Mouse (Mus musculus) adrenal gland, postnatal 25 days (tissue): ENCODE data around the gene Tgfb2. TPM values are rescaled to one million over a fixed set of nuclear protein-coding genes. Genes with fewer than 3 reads are reported as not detected.

Experiments
- DNase-seq: peaks from one replicate; pipeline ENCODE4 v3.0.0; 2021; ENCODE audit warnings: mixed read lengths
- total RNA-seq: library from RNA; stranded (reverse); gene quantifications from 2 replicates; pipeline ENCODE4 v1.2.3, GENCODE M21; 2021

Tgfb2 gene
- total RNA-seq, 1 experiment from 2014 or later, result 2.3 TPM

- no peak for DNase-seq
Measured at GRCm38 (mm10) chr1:186702391-186703255, 3.2 kb downstream of the Tgfb2 start.

DNA sequence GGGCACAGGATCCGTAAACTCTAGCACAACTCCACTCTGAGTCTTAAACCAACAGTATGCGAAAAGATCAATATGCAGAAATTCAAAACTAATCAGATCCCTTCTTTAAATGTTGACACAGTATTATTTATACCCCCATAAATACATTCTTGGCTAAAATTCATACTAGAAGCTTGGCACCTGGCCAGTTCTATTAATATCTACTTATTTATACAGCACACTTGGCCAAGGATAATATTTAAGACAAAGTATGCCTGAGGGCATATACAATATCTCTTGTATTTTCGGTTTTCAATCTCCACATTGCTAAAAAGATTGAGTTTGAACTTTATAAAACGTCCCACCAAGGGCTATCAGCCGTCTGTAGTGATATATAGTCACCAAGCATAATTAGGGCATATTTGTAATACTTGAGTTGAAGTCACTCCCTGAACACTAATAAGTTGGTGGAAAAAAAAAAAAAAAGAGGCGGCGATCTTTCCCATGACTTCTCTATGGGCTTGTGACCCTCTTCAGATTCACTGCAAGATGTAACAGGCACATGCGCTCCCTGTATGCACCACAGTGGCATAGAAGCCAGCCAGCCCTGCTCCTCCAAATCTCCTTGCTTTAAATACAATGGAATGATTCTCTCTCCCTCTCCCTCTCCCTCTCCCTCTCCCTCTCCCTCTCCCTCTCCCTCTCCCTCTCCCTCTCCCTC lies 4.4 kb downstream of the Tgfb2 start:
- DNase-seq, result no peak

GRCm38 (mm10) chr1:186700496-186700895 lies 5.3 kb downstream of the Tgfb2 start:
- DNase-seq, result no peak

DNA sequence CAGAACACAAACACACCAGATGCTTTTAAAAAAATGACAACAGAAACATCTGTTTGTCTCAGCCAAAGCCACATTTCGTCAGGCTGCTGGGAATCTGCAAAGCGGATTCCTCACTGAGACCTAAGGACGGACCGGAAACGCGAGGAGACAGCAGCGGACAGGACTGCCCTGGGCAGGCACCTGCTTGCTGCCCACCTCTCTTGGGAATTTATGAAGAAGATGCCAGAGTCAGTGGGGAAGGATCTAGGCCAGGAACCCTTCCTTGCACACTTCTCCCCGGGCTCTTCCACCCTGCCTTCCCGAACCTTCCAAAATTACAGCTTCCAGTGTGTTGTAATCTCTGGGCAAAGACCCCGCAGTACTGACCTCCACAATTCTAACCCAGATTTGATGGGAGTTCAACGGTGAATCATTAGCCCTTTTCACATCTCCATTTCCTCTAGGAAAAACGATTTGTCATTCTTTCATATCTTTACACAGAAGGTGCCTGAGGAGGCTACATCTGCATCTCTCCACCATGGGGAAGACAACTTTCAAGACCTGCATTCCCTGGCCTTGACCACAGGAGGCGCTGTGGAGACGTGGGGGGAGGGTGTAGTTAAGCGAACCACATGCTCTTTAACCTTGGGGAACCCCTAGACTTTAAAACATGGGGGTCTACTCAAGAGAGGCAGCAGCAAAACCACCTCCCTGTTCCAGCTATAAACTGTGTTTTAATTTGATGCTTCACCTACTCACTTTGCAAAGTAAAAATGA lies 7.0 kb downstream of the Tgfb2 start:
- DNase-seq, result no peak

DNA sequence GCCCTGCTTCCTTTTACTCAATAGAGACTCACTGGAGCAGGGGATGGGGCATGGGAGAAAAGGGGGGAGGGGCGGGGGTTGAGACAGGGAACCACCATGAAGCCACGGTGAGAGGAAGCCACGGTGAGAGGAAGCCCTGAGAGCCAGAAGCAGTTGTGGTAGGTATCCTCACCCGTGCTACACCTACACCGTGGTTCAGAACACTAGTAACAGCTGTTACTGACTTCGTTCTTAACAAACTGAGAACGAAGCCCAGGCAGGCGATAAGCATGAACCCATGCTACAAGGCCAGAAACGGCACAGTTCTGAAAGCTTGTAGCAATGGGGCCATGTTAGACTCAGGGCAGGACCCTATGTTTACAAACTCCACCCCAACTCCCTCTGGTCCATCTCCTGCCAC lies 9.6 kb downstream of the Tgfb2 start:
- DNase-seq, result no peak

- no peak for DNase-seq
Measured at GRCm38 (mm10) chr1:186695361-186695760, 10.4 kb downstream of the Tgfb2 start.

- DNase-seq, result no peak
Measured at GRCm38 (mm10) chr1:186692370-186692769, 13.4 kb downstream of the Tgfb2 start.

- no peak for DNase-seq
Measured at GRCm38 (mm10) chr1:186691708-186692107, 14.1 kb downstream of the Tgfb2 start.

GRCm38 (mm10) chr1:186684041-186684440 lies 21.7 kb downstream of the Tgfb2 start:
- DNase-seq, result no peak

- no peak for DNase-seq
Measured at GRCm38 (mm10) chr1:186682606-186683005, 23.2 kb downstream of the Tgfb2 start.

DNA sequence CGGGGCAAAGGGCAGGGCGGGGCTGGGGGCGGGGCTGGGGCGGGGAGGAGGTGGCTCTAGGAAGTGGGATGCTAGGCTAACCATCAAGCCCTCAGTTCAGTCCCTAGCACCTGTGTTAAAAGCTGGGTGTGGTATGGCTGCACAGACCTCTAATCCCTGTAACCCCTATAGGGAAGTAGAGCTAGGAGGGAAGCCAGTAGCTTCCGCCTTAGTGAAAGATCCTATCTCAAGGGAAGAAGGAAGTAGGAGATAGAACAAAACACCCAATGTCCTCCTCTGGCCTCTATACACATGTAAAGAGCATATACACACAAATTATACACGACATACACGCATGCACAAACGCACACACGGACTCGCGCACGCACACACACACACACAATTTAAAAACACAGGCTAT lies 28.2 kb downstream of the Tgfb2 start:
- DNase-seq, result no peak

DNA sequence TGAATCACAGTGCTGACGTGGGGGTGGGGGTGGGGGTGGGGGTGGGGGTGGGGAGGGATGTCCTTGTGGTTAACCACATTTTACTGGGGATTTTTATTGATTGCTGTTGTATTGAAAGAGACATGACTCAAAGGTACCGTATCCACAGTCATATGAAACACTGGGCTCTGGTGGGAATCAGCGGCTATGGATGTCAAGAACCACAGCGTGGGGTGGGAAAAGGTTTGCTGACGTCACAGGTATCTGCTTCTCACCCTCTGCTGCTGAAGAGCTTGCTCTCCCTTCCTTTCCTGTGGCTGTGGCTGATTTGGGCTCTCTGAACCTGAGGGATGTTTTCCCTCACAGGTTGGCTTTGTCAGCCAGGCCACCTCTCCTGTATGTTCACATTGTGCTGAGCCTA lies 29.6 kb downstream of the Tgfb2 start:
- DNase-seq, result no peak

DNA sequence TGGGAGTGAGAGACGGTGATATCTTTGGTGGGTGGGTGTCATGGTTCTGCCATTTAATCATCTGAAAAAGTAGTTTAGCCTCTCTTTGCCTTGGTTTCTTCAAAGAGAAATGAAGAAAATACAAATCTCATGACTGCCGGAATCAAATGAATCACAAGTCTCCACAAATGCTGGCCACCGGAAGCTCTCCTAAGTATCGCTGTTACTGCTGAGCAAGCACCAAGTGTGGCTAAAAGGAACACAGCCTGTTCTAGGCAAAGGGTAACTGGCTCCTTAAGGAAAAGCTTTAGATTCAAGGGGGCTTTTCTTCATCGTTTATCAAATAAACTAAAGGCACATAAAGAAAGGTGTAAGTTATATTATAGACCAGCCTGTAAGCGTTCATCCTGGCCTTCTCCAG lies 30.5 kb downstream of the Tgfb2 start:
- DNase-seq, result no peak

- no peak for DNase-seq
Measured at GRCm38 (mm10) chr1:186674621-186675020, 31.2 kb downstream of the Tgfb2 start.

- no peak for DNase-seq
Measured at GRCm38 (mm10) chr1:186673166-186673565, 32.6 kb downstream of the Tgfb2 start.

GRCm38 (mm10) chr1:186663412-186663811 lies 42.4 kb downstream of the Tgfb2 start:
- DNase-seq, result no peak

- no peak for DNase-seq
Measured at GRCm38 (mm10) chr1:186662996-186663395, 42.8 kb downstream of the Tgfb2 start.

GRCm38 (mm10) chr1:186661206-186661921 lies 44.4 kb downstream of the Tgfb2 start:
- no peak for DNase-seq

DNA sequence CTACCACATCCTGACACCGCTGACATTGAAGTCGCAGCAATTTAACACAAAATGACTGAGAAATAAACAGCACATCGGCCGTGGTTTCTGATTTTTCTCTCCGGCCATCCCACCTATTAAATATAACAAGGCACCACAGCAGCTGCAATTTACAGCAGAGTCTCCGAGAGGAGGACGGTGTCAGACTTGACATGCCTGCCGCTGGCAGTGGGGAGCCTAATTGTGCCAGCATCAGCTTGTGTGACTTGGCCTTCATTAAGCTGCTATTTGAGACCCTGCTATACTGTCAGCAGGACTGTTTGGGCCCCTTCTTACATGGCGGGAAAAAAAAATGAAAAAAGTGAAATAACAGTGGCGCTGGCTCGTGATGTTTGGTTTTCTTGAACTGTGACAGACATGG lies 47.0 kb downstream of the Tgfb2 start:
- no peak for DNase-seq

DNA sequence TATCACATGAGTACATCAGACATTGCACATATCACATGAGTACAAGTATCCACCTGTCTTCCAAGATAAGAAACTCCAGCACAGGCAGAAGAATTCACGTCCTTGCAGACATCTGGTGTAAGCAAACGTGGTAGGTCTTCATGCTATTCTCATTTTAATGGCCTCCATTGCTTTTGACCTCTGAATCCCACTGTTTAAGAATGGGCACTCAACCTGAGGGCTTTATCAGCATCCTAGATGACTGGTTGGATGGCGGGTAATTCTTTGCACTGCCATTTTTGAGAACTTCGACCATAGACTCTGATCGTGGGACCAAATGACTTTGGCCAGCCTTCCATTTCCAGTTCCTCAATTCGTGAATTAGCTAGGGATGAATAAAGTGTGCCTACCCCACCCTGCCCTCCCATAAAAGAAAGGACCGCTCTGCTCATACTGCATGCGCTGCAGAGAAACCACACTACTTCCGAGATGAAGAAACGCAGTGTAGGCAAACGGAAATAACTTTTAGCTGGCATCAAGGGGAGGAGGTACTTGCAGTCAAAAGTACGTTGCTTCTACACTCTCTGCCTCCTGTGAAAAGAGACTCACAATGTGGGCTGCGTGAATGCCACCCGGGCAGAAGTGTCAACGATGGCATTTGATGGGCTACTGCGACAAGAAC lies 48.1 kb downstream of the Tgfb2 start:
- DNase-seq, result no peak

- no peak for DNase-seq
Measured at GRCm38 (mm10) chr1:186656732-186657329, 49.0 kb downstream of the Tgfb2 start.
